Mouse (Mus musculus): ENCODE measurements around the gene Nrxn3. TPM values are rescaled to one million over a fixed set of nuclear protein-coding genes. Genes with fewer than 3 reads are reported as not detected.

The Nrxn3 gene
- polyA plus RNA-seq, 1 experiment from 2014 or later, result 29.2 TPM

DNA sequence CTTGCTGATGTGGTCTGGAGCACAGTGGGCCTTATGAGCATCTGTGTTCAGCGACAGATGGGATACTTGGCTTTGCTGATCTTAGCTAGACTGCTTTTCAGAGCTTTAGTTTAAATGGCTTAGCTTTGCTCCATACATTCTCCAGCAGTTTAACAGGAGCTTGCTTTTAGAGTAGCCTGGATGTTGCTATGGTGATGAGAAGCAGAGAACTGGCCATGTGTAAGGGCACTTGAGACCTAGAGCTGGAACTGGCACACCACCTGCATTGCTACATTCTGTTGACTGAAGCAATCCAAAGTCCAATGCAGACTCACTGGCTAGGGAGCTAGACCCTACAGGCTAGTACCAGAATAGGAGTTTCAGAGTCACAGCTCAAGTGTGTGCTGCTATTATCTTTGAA lies 293.8 kb downstream of the Nrxn3 start:
- no peak for DNase-seq (ENCODE audit: low spot score)
- Histone ChIP-seq H3K36me3 (ENCODE audit: control insufficient read depth, insufficient read depth, low read length) (no peaks in the 10 kb centered on the region), H3K27ac (ENCODE audit: low read depth, low read length) (no peak overlapping the region), H3K9me3 (ENCODE audit: control insufficient read depth, low read length) (no peaks in the 10 kb centered on the region), H3K4me2 (ENCODE audit: low read depth) (no peak overlapping the region), H3K4me1 (ENCODE audit: control insufficient read depth, insufficient read depth, low read length) (no peaks in the 10 kb centered on the region), H3K9ac (ENCODE audit: low read length) (no peak overlapping the region), H3K4me3 (ENCODE audit: low read depth, low read length) (no peak overlapping the region), H3K27me3 (ENCODE audit: control insufficient read depth, insufficient read depth, low read length) (no peaks in the 10 kb centered on the region)
- ATAC-seq (ENCODE audit: insufficient read depth, low FRiP score, low TSS enrichment), result no peak
- WGBS, result 70% methylated on average over 1 of the region's 1 CpGs

GRCm38 (mm10) chr12:89025180-89025579 lies 302.5 kb downstream of the Nrxn3 start:
- H3K9me3 ChIP-seq (ENCODE audit: control insufficient read depth, low read length), result no peaks in the 10 kb centered on the region
- no peaks in the 10 kb centered on the region for H3K36me3 ChIP-seq (ENCODE audit: control insufficient read depth, insufficient read depth, low read length)
- no peaks in the 10 kb centered on the region for H3K4me1 ChIP-seq (ENCODE audit: control insufficient read depth, insufficient read depth, low read length)
- no peak overlapping the region for H3K4me3 ChIP-seq (ENCODE audit: low read depth, low read length)
- 96% methylated on average over 1 of the region's 1 CpGs for WGBS
- H3K4me2 ChIP-seq (ENCODE audit: low read depth), result no peak overlapping the region
- H3K27ac ChIP-seq (ENCODE audit: low read depth, low read length), result no peak overlapping the region
- no peak overlapping the region for H3K9ac ChIP-seq (ENCODE audit: low read length)
- DNase-seq (ENCODE audit: low spot score) (no peak), ATAC-seq (ENCODE audit: insufficient read depth, low FRiP score, low TSS enrichment) (no peak)
- no peaks in the 10 kb centered on the region for H3K27me3 ChIP-seq (ENCODE audit: control insufficient read depth, insufficient read depth, low read length)

GRCm38 (mm10) chr12:89035984-89036618 lies 313.4 kb downstream of the Nrxn3 start:
- DNase-seq (ENCODE audit: low spot score) (peak; percentile 32), ATAC-seq (ENCODE audit: insufficient read depth, low FRiP score, low TSS enrichment) (peak; percentile 41)
- Histone ChIP-seq H3K27me3 (ENCODE audit: control insufficient read depth, insufficient read depth, low read length) (no peaks in the 10 kb centered on the region), H3K4me2 (ENCODE audit: low read depth) (no peak overlapping the region), H3K4me3 (ENCODE audit: low read depth, low read length) (no peak overlapping the region), H3K27ac (ENCODE audit: low read depth, low read length) (no peak overlapping the region), H3K9me3 (ENCODE audit: control insufficient read depth, low read length) (no peaks in the 10 kb centered on the region), H3K9ac (ENCODE audit: low read length) (no peak overlapping the region), H3K36me3 (ENCODE audit: control insufficient read depth, insufficient read depth, low read length) (no peaks in the 10 kb centered on the region), H3K4me1 (ENCODE audit: control insufficient read depth, insufficient read depth, low read length) (no peaks in the 10 kb centered on the region)
- WGBS, result 56% methylated on average over 4 of the region's 4 CpGs

- H3K27ac ChIP-seq (ENCODE audit: low read depth, low read length), result no peak overlapping the region
- H3K4me3 ChIP-seq (ENCODE audit: low read depth, low read length), result no peak overlapping the region
- H3K27me3 ChIP-seq (ENCODE audit: control insufficient read depth, insufficient read depth, low read length), result no peaks in the 10 kb centered on the region
- no peak for DNase-seq (ENCODE audit: low spot score)
- H3K9ac ChIP-seq (ENCODE audit: low read length), result no peak overlapping the region
- no peaks in the 10 kb centered on the region for H3K4me1 ChIP-seq (ENCODE audit: control insufficient read depth, insufficient read depth, low read length)
- no peak overlapping the region for H3K4me2 ChIP-seq (ENCODE audit: low read depth)
- ATAC-seq (ENCODE audit: insufficient read depth, low FRiP score, low TSS enrichment), result no peak
- H3K36me3 ChIP-seq (ENCODE audit: control insufficient read depth, insufficient read depth, low read length), result no peaks in the 10 kb centered on the region
- H3K9me3 ChIP-seq (ENCODE audit: control insufficient read depth, low read length), result no peaks in the 10 kb centered on the region
Measured at GRCm38 (mm10) chr12:89040151-89040550, 317.5 kb downstream of the Nrxn3 start.

DNA sequence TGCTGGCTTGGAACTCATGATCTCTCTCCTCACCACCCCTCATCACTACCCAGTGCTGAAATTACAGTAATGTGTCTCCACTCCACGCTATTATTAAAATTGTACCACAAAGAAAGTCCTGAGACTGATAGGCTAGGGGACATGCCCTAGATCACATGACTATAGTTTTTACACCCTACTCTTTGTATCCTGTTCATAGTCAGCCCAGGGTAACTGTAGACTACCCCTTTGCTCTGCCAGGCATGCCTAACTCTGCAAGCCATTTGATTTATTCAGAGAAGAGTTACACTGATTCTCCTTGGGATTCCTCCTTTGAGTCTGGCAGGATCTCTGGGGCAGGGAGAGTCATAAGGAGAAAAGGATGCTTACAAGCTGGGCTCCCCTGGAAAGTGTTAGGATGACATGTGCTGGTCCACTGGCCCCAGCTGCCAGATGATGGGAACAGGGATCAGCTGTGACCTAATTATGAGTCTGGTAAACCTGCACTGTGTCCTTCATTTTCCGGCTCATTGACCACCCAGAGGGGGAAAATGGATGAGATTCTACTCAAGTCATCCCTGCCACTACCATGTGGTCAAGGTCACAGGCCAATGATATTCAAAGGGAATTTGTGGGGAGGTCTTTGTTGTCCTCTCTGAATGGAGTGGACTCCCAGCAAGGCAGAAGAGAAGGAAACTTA lies 318.9 kb downstream of the Nrxn3 start:
- Histone ChIP-seq H3K27ac (ENCODE audit: low read depth, low read length) (0 out of 2 replicates have a peak overlapping the region, but pooled peaks have one; percentile 3), H3K27me3 (ENCODE audit: control insufficient read depth, insufficient read depth, low read length) (no peaks in the 10 kb centered on the region), H3K36me3 (ENCODE audit: control insufficient read depth, insufficient read depth, low read length) (no peaks in the 10 kb centered on the region), H3K4me3 (ENCODE audit: low read depth, low read length) (no peak overlapping the region), H3K9ac (ENCODE audit: low read length) (no peak overlapping the region), H3K4me1 (ENCODE audit: control insufficient read depth, insufficient read depth, low read length) (no peaks in the 10 kb centered on the region), H3K4me2 (ENCODE audit: low read depth) (no peak overlapping the region), H3K9me3 (ENCODE audit: control insufficient read depth, low read length) (no peaks in the 10 kb centered on the region)
- 54% methylated on average over 2 of the region's 2 CpGs for WGBS
- peak; percentile 71 for DNase-seq (ENCODE audit: low spot score)
- ATAC-seq (ENCODE audit: insufficient read depth, low FRiP score, low TSS enrichment), result peak; percentile 90

GRCm38 (mm10) chr12:89049279-89049678 lies 326.6 kb downstream of the Nrxn3 start:
- Histone ChIP-seq H3K4me2 (ENCODE audit: low read depth) (no peak overlapping the region), H3K4me3 (ENCODE audit: low read depth, low read length) (no peak overlapping the region), H3K27me3 (ENCODE audit: control insufficient read depth, insufficient read depth, low read length) (no peaks in the 10 kb centered on the region), H3K27ac (ENCODE audit: low read depth, low read length) (0 out of 2 replicates have a peak overlapping the region, but pooled peaks have one; percentile 27), H3K36me3 (ENCODE audit: control insufficient read depth, insufficient read depth, low read length) (no peaks in the 10 kb centered on the region), H3K9ac (ENCODE audit: low read length) (no peak overlapping the region), H3K9me3 (ENCODE audit: control insufficient read depth, low read length) (no peaks in the 10 kb centered on the region), H3K4me1 (ENCODE audit: control insufficient read depth, insufficient read depth, low read length) (no peaks in the 10 kb centered on the region)
- WGBS, result 44% methylated on average over 3 of the region's 3 CpGs
- DNase-seq (ENCODE audit: low spot score) (peak; percentile 76), ATAC-seq (ENCODE audit: insufficient read depth, low FRiP score, low TSS enrichment) (peak; percentile 91)

- Histone ChIP-seq H3K27me3 (ENCODE audit: control insufficient read depth, insufficient read depth, low read length) (no peaks in the 10 kb centered on the region), H3K4me2 (ENCODE audit: low read depth) (no peak overlapping the region), H3K27ac (ENCODE audit: low read depth, low read length) (0 out of 2 replicates have a peak overlapping the region, but pooled peaks have one; percentile 27), H3K4me1 (ENCODE audit: control insufficient read depth, insufficient read depth, low read length) (no peaks in the 10 kb centered on the region), H3K9ac (ENCODE audit: low read length) (no peak overlapping the region), H3K36me3 (ENCODE audit: control insufficient read depth, insufficient read depth, low read length) (no peaks in the 10 kb centered on the region), H3K4me3 (ENCODE audit: low read depth, low read length) (no peak overlapping the region), H3K9me3 (ENCODE audit: control insufficient read depth, low read length) (no peaks in the 10 kb centered on the region)
- DNase-seq (ENCODE audit: low spot score), result no peak
- ATAC-seq (ENCODE audit: insufficient read depth, low FRiP score, low TSS enrichment), result peak; percentile 26; the same call in 1 of the 2 replicates
Measured at GRCm38 (mm10) chr12:89049686-89050085, 327.0 kb downstream of the Nrxn3 start.

- H3K27ac ChIP-seq (ENCODE audit: low read depth, low read length), result no peak overlapping the region
- no peak overlapping the region for H3K4me3 ChIP-seq (ENCODE audit: low read depth, low read length)
- H3K4me2 ChIP-seq (ENCODE audit: low read depth), result no peak overlapping the region
- no peak overlapping the region for H3K9ac ChIP-seq (ENCODE audit: low read length)
- H3K9me3 ChIP-seq (ENCODE audit: control insufficient read depth, low read length), result no peaks in the 10 kb centered on the region
- ATAC-seq (ENCODE audit: insufficient read depth, low FRiP score, low TSS enrichment), result no peak
- no peak for DNase-seq (ENCODE audit: low spot score)
- no peaks in the 10 kb centered on the region for H3K36me3 ChIP-seq (ENCODE audit: control insufficient read depth, insufficient read depth, low read length)
- H3K27me3 ChIP-seq (ENCODE audit: control insufficient read depth, insufficient read depth, low read length), result no peaks in the 10 kb centered on the region
- H3K4me1 ChIP-seq (ENCODE audit: control insufficient read depth, insufficient read depth, low read length), result no peaks in the 10 kb centered on the region
Measured at GRCm38 (mm10) chr12:89072436-89072835, 349.8 kb downstream of the Nrxn3 start.

GRCm38 (mm10) chr12:89073167-89073743 lies 350.6 kb downstream of the Nrxn3 start:
- H3K36me3 ChIP-seq (ENCODE audit: control insufficient read depth, insufficient read depth, low read length), result no peaks in the 10 kb centered on the region
- H3K9me3 ChIP-seq (ENCODE audit: control insufficient read depth, low read length), result no peaks in the 10 kb centered on the region
- no peaks in the 10 kb centered on the region for H3K27me3 ChIP-seq (ENCODE audit: control insufficient read depth, insufficient read depth, low read length)
- WGBS, result 80% methylated on average over 5 of the region's 5 CpGs
- H3K9ac ChIP-seq (ENCODE audit: low read length), result no peak overlapping the region
- no peak overlapping the region for H3K4me3 ChIP-seq (ENCODE audit: low read depth, low read length)
- no peak for DNase-seq (ENCODE audit: low spot score)
- no peaks in the 10 kb centered on the region for H3K4me1 ChIP-seq (ENCODE audit: control insufficient read depth, insufficient read depth, low read length)
- H3K4me2 ChIP-seq (ENCODE audit: low read depth), result no peak overlapping the region
- ATAC-seq (ENCODE audit: insufficient read depth, low FRiP score, low TSS enrichment), result no peak
- no peak overlapping the region for H3K27ac ChIP-seq (ENCODE audit: low read depth, low read length)
